Mouse (Mus musculus): ENCODE results near the gene Nppc. TPM values are rescaled to one million over a fixed set of nuclear protein-coding genes. Genes with fewer than 3 reads are reported as not detected.

Nppc gene
- polyA plus RNA-seq, 1 experiment from 2014 or later: 0.67 TPM

DNA sequence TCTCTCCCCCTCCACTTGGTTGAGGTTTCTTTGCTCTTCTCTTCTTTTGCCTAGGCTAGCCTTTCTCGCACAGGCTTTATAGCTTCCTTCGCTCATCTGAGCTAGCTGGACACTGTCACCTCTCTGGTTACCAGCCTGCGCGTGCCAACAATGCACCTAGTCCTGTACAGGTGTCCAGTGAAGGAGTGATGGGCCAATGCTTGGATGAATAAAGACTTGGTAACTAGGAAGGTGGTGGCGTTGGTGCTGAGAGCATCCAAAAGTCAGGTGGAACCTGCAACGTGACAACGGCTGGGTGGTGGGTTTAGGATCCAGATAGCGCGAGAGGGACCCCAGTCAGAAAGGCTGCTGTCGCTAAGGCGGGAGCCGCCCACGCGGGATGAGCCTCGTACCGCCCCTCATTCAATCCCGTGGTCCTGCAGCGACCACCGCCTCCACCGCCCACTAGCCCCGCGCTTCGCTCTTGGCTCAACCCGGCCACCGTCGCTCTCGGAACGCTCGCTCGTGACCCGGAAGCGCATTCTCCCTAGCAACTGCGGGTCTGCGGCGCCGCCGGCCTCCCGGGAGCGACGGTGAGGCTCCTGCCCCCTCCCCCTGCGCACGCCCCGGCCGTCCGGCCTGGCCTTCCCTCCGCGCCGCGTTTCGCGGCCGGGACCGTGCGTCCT, 33.1 kb upstream of the Nppc start, which contains the start of gene Dis3l2:
TSS of gene Dis3l2 (plus strand) at position 509 of the 665 bp plus-strand sequence.
- H3K27me3 ChIP-seq (ENCODE audit: control insufficient read depth, insufficient read depth, low read length): no peaks in the 10 kb centered on the region
- H3K9me3 ChIP-seq (ENCODE audit: control insufficient read depth, low read length): no peaks in the 10 kb centered on the region
- H3K4me2 ChIP-seq (ENCODE audit: low read depth, severe bottlenecking): peak within 1 kb of the TSS; percentile 78
- 3% methylated on average over 54 of the region's 54 CpGs for WGBS
- peak; percentile 90 for ATAC-seq (ENCODE audit: insufficient number of reproducible peaks, low FRiP score, low TSS enrichment, low read depth)
- peak within 1 kb of the TSS; percentile 97 for H3K9ac ChIP-seq (ENCODE audit: low read length)
- no peaks in the 10 kb centered on the region for H3K36me3 ChIP-seq (ENCODE audit: control insufficient read depth, insufficient read depth, low read length)
- H3K27ac ChIP-seq (replicated peaks; ENCODE audit: low read depth, low read length): peak within 1 kb of the TSS; percentile 89
- H3K4me1 ChIP-seq (ENCODE audit: control insufficient read depth, insufficient read depth, low read length): no peaks in the 10 kb centered on the region
- H3K4me3 ChIP-seq (ENCODE audit: low read depth, low read length): peak within 1 kb of the TSS; percentile 92
- DNase-seq (ENCODE audit: low spot score): peak; percentile 94

DNA sequence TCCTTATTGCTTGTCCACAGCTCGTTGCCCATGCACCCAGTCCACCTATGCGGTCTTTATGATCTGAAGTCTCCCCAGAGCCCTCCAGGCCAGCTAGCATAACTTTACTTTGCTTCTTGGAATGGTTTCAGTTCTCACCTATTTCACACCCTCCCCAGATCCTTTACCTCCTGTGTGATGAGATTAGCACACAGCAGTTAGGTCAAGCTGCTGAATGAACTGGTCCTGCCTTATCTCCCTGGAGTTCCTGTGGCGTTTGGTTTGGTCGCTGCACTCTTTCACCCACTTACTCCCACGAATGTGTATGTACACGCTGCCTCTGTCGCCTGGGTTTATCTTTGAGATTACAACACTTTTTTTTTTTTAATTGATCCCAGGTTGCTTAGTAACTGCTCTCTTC, 30.0 kb upstream of the Nppc start:
- Histone ChIP-seq H3K4me3 (ENCODE audit: low read depth, low read length) (no peak overlapping the region), H3K9ac (ENCODE audit: low read length) (no peak overlapping the region), H3K4me2 (ENCODE audit: low read depth, severe bottlenecking) (no peak overlapping the region), H3K36me3 (ENCODE audit: control insufficient read depth, insufficient read depth, low read length) (no peaks in the 10 kb centered on the region), H3K27ac (replicated peaks; ENCODE audit: low read depth, low read length) (no peak overlapping the region), H3K9me3 (ENCODE audit: control insufficient read depth, low read length) (no peaks in the 10 kb centered on the region), H3K27me3 (ENCODE audit: control insufficient read depth, insufficient read depth, low read length) (no peaks in the 10 kb centered on the region), H3K4me1 (ENCODE audit: control insufficient read depth, insufficient read depth, low read length) (no peaks in the 10 kb centered on the region)
- WGBS: 74% methylated on average over 7 of the region's 7 CpGs
- ATAC-seq (ENCODE audit: insufficient number of reproducible peaks, low FRiP score, low TSS enrichment, low read depth): no peak
- DNase-seq (ENCODE audit: low spot score): no peak

DNA sequence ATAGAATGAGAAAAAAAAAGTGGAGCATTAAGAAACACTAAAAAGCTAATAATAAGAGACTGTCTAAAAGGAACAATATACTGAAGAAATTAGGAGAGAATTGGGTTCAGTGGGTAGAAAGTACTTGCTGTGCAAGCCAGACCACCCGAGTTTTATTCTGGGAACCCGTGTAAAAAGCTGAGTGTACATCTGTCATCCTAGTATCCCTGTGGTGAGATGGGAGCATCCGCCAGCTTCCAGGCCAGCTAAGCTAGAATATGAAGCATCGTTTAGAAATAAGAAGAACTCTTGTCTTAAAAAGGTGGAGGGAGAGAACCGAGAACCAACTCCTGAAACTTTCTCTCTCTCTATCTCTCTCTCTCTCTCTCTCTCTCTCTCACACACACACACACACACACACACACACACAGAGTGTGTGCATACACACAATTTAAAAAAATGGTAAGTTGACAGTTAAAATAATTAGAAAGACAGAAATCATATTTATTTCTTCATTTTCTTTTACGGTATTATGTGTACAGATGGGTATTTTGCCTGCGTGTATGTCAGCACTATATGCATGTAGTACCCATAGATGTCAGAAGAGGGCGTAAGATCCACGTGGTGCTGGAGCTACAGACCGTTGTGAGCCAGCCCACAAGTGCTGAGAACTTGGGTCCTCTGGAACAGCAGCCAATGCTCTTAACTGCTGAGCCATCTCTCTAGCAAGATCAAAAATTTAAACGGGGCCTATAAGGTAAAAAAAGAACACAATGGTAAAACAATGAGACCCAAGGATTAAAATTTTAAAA, 29.2 kb upstream of the Nppc start:
- Histone ChIP-seq H3K9me3 (ENCODE audit: control insufficient read depth, low read length) (no peaks in the 10 kb centered on the region), H3K4me3 (ENCODE audit: low read depth, low read length) (no peak overlapping the region), H3K27me3 (ENCODE audit: control insufficient read depth, insufficient read depth, low read length) (no peaks in the 10 kb centered on the region), H3K9ac (ENCODE audit: low read length) (no peak overlapping the region), H3K27ac (replicated peaks; ENCODE audit: low read depth, low read length) (no peak overlapping the region), H3K4me2 (ENCODE audit: low read depth, severe bottlenecking) (no peak overlapping the region), H3K4me1 (ENCODE audit: control insufficient read depth, insufficient read depth, low read length) (no peaks in the 10 kb centered on the region), H3K36me3 (ENCODE audit: control insufficient read depth, insufficient read depth, low read length) (no peaks in the 10 kb centered on the region)
- DNase-seq (ENCODE audit: low spot score) (no peak), ATAC-seq (ENCODE audit: insufficient number of reproducible peaks, low FRiP score, low TSS enrichment, low read depth) (no peak)
- 63% methylated on average over 11 of the region's 11 CpGs for WGBS

DNA sequence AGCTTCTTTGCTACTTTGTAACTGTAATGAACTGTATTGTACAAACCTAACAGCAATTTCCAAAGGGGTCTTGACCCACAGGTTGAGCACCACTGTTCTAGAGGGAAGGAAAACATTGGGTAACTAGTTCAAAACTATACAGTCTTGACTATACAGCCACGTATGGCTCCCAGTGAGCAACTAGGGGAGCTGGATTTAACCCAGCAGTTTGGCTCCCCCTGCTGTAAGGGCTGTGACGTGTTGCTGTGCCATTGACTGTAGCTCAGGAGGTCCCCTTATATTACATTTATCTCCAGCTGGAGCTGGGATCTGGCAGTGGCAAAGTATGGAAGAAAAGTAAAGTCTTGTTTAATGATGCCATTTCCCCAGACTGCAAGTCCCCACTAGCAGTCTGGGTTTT, 28.4 kb upstream of the Nppc start:
- WGBS: 28% methylated on average over 2 of the region's 2 CpGs

DNA sequence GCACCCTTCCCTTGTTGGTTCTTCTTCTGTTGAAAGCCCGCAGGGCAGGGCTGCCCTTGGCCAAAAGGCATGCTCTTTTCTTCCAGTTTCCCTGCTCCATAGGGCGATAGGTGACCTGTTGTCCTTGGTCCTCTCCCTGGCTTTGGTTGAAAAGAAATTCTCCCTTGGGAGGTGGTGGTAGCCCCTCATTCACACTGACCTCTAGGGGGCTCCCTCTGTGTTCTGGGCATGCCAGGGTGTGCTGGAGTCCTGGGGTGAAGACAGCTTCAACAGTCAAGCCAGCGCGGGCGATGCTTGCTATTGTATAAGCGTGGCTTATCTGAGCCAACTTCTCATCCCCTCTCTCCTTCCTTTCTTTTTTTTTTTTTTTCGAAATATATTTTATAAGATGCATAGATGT, 26.6 kb upstream of the Nppc start:
- Histone ChIP-seq H3K9ac (ENCODE audit: low read length) (no peak overlapping the region), H3K4me1 (ENCODE audit: control insufficient read depth, insufficient read depth, low read length) (no peaks in the 10 kb centered on the region), H3K27me3 (ENCODE audit: control insufficient read depth, insufficient read depth, low read length) (no peaks in the 10 kb centered on the region), H3K9me3 (ENCODE audit: control insufficient read depth, low read length) (no peaks in the 10 kb centered on the region), H3K36me3 (ENCODE audit: control insufficient read depth, insufficient read depth, low read length) (no peaks in the 10 kb centered on the region), H3K4me2 (ENCODE audit: low read depth, severe bottlenecking) (no peak overlapping the region), H3K27ac (replicated peaks; ENCODE audit: low read depth, low read length) (no peak overlapping the region), H3K4me3 (ENCODE audit: low read depth, low read length) (no peak overlapping the region)
- no peak for ATAC-seq (ENCODE audit: insufficient number of reproducible peaks, low FRiP score, low TSS enrichment, low read depth)
- 58% methylated on average over 7 of the region's 7 CpGs for WGBS
- no peak for DNase-seq (ENCODE audit: low spot score)

More for the DNA sequence above, 28.4 kb upstream of the Nppc start:
- no peaks in the 10 kb centered on the region for H3K9me3 ChIP-seq (ENCODE audit: control insufficient read depth, low read length)
- ATAC-seq (ENCODE audit: insufficient number of reproducible peaks, low FRiP score, low TSS enrichment, low read depth) (no peak), DNase-seq (ENCODE audit: low spot score) (no peak)
- no peak overlapping the region for H3K4me3 ChIP-seq (ENCODE audit: low read depth, low read length)
- no peak overlapping the region for H3K27ac ChIP-seq (replicated peaks; ENCODE audit: low read depth, low read length)
- H3K4me1 ChIP-seq (ENCODE audit: control insufficient read depth, insufficient read depth, low read length): no peaks in the 10 kb centered on the region
- no peaks in the 10 kb centered on the region for H3K27me3 ChIP-seq (ENCODE audit: control insufficient read depth, insufficient read depth, low read length)
- no peak overlapping the region for H3K4me2 ChIP-seq (ENCODE audit: low read depth, severe bottlenecking)
- no peaks in the 10 kb centered on the region for H3K36me3 ChIP-seq (ENCODE audit: control insufficient read depth, insufficient read depth, low read length)
- H3K9ac ChIP-seq (ENCODE audit: low read length): no peak overlapping the region

DNA sequence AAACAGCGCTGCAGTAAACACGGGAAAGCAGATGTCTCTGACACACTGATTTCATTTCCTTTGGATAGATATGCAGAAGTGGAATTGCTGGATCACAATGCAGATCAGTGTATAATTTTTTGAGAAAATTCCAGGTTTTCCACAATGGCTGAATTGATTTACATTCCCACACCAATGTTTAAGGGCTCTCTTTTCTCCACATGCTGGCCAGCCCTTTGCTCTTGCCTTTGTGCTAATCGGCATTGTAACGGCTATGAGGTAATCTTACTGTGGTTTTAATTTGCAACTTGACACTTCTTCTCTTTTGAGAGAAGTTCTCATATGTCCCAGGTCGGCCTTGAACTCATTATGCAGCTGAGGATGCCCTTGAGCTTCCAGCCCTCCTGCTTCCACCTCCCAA, 20.7 kb upstream of the Nppc start:
- Histone ChIP-seq H3K9me3 (ENCODE audit: control insufficient read depth, low read length) (no peaks in the 10 kb centered on the region), H3K4me3 (ENCODE audit: low read depth, low read length) (no peak overlapping the region), H3K36me3 (ENCODE audit: control insufficient read depth, insufficient read depth, low read length) (no peaks in the 10 kb centered on the region), H3K4me1 (ENCODE audit: control insufficient read depth, insufficient read depth, low read length) (no peaks in the 10 kb centered on the region), H3K27ac (replicated peaks; ENCODE audit: low read depth, low read length) (no peak overlapping the region), H3K4me2 (ENCODE audit: low read depth, severe bottlenecking) (no peak overlapping the region), H3K9ac (ENCODE audit: low read length) (no peak overlapping the region), H3K27me3 (ENCODE audit: control insufficient read depth, insufficient read depth, low read length) (no peaks in the 10 kb centered on the region)
- DNase-seq (ENCODE audit: low spot score) (no peak), ATAC-seq (ENCODE audit: insufficient number of reproducible peaks, low FRiP score, low TSS enrichment, low read depth) (no peak)
- WGBS: 56% methylated on average over 5 of the region's 5 CpGs

DNA sequence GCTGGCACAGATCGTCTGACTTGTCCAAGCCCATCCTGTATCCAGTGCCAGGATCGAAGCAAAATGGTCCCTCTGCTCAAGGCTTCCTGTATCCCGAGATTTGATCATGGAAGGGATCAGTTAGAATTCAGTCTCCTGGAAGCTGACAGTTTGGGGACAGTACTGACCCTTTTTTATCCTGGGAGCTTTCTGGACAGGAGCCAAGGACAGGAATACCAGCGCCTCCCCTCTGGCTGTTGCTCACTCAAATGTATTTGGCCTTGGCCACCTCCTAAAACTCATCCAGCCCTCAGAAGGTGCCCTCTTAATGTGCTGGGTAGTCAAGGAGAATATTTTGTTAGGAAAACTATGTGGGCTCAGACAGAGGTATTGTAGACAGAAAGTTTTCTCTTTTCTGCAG, 16.9 kb upstream of the Nppc start:
- H3K9me3 ChIP-seq (ENCODE audit: control insufficient read depth, low read length): no peaks in the 10 kb centered on the region
- no peak overlapping the region for H3K4me3 ChIP-seq (ENCODE audit: low read depth, low read length)
- DNase-seq (ENCODE audit: low spot score): no peak
- H3K36me3 ChIP-seq (ENCODE audit: control insufficient read depth, insufficient read depth, low read length): no peaks in the 10 kb centered on the region
- no peaks in the 10 kb centered on the region for H3K4me1 ChIP-seq (ENCODE audit: control insufficient read depth, insufficient read depth, low read length)
- H3K4me2 ChIP-seq (ENCODE audit: low read depth, severe bottlenecking): no peak overlapping the region
- no peaks in the 10 kb centered on the region for H3K27me3 ChIP-seq (ENCODE audit: control insufficient read depth, insufficient read depth, low read length)
- no peak overlapping the region for H3K9ac ChIP-seq (ENCODE audit: low read length)
- 89% methylated on average over 4 of the region's 4 CpGs for WGBS
- ATAC-seq (ENCODE audit: insufficient number of reproducible peaks, low FRiP score, low TSS enrichment, low read depth): no peak
- H3K27ac ChIP-seq (replicated peaks; ENCODE audit: low read depth, low read length): no peak overlapping the region

DNA sequence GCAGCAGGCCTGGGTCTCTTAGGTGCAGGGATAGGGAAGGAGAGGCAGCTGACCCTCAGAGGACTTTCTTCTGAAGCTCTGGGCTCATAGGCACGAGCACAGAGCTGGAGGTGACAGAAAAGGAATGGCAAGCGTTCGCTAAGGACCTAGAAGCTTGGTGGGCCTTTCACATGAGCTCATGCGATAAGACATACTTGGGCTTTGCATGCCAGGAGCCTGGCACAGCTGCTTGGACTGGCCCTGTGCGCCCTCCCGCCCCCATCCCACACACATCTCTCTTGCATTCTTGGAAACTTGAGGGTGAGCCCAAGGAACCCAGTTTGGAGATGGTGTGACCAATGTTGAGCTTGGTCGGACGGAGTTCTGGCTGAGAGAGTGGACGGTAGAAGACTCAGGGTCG, 8.3 kb upstream of the Nppc start:
- Histone ChIP-seq H3K4me2 (ENCODE audit: low read depth, severe bottlenecking) (no peak overlapping the region), H3K27ac (replicated peaks; ENCODE audit: low read depth, low read length) (no peak overlapping the region), H3K9me3 (ENCODE audit: control insufficient read depth, low read length) (no peaks in the 10 kb centered on the region), H3K4me3 (ENCODE audit: low read depth, low read length) (no peak overlapping the region), H3K4me1 (ENCODE audit: control insufficient read depth, insufficient read depth, low read length) (no peaks in the 10 kb centered on the region), H3K36me3 (ENCODE audit: control insufficient read depth, insufficient read depth, low read length) (no peaks in the 10 kb centered on the region), H3K27me3 (ENCODE audit: control insufficient read depth, insufficient read depth, low read length) (no peaks in the 10 kb centered on the region), H3K9ac (ENCODE audit: low read length) (no peak overlapping the region)
- DNase-seq (ENCODE audit: low spot score): no peak
- ATAC-seq (ENCODE audit: insufficient number of reproducible peaks, low FRiP score, low TSS enrichment, low read depth): no peak
- WGBS: 86% methylated on average over 10 of the region's 10 CpGs
